Mouse (Mus musculus) intestine, embryonic 14.5 days (tissue): ENCODE data around the gene Duox2. TPM values are rescaled to one million over a fixed set of nuclear protein-coding genes. Genes with fewer than 3 reads are reported as not detected.
A peak's percentile ranks its signal among the peaks of the same experiment; 100 is the strongest.

Source experiments
- ATAC-seq: fragments of 200-750 bp; cut with Nextera tagmentation; replicated peaks from 2 replicates; pipeline ENCODE4 v1.8.0; 2017; ENCODE audit warnings: low read depth, moderate number of reproducible peaks, moderate TSS enrichment, moderate library complexity; ENCODE audit not compliant: low FRiP score, low TSS enrichment
- DNase-seq: peaks from one replicate; pipeline ENCODE4 v3.0.0-alpha.2; 2018; ENCODE audit warnings: low spot score
- H3K27ac ChIP-seq: fragments of 300-500 bp; sonication (generic); 2 replicates; pipeline ENCODE4 v1.5.1; 2014; ENCODE audit warnings: low read depth, mild to moderate bottlenecking, control low read depth
- H3K27me3 ChIP-seq: fragments of 300-500 bp; sonication (generic); replicated peaks from 2 replicates; pipeline ENCODE4 v1.6.1; 2014; ENCODE audit warnings: low read length, control low read depth; ENCODE audit not compliant: control insufficient read depth, insufficient read depth
- H3K36me3 ChIP-seq: fragments of 300-500 bp; sonication (generic); 2 replicates; pipeline ENCODE4 v1.6.1; 2014; ENCODE audit warnings: low read length, control low read depth; ENCODE audit not compliant: control insufficient read depth, insufficient read depth
- H3K4me1 ChIP-seq: fragments of 300-500 bp; sonication (generic); replicated peaks from 2 replicates; pipeline ENCODE4 v1.6.1; 2014; ENCODE audit warnings: low read length, control low read depth, mixed read lengths; ENCODE audit not compliant: control insufficient read depth, insufficient read depth
- H3K4me2 ChIP-seq: fragments of 300-500 bp; sonication (generic); 2 replicates; pipeline ENCODE4 v1.6.1; 2014; ENCODE audit warnings: low read length
- H3K4me3 ChIP-seq: fragments of 300-500 bp; sonication (generic); 2 replicates; pipeline ENCODE4 v1.5.1; 2014; ENCODE audit warnings: low read depth, low read length, control low read depth, mixed read lengths
- H3K9ac ChIP-seq: fragments of 300-500 bp; sonication (generic); 2 replicates; pipeline ENCODE4 v1.6.1; 2014; ENCODE audit warnings: mild to moderate bottlenecking, low read length
- H3K9me3 ChIP-seq: fragments of 300-500 bp; sonication (generic); 2 replicates; pipeline ENCODE4 v1.6.1; 2016; ENCODE audit warnings: low read length, control low read depth; ENCODE audit not compliant: control insufficient read depth
- WGBS: fragments of 180-500 bp; shearing (Covaris S2); extraction: QIAGEN DNeasy Blood & Tissue Kit; methylation state at CpG from one replicate; pipeline ENCODE4 v1.1.7; 2014; 5-methylcytosine and 5-hydroxymethylcytosine counted together
- polyA plus RNA-seq: library from polyadenylated mRNA; unstranded; fragments of >200 nt; fragmentation: Nextera tagmentation; extraction: Ambion mirVana; gene quantifications from 2 replicates; pipeline ENCODE4 v1.2.1, GENCODE M21; 2014

Duox2 gene
- polyA plus RNA-seq, 1 experiment from 2014 or later = 0.12 TPM

DNA sequence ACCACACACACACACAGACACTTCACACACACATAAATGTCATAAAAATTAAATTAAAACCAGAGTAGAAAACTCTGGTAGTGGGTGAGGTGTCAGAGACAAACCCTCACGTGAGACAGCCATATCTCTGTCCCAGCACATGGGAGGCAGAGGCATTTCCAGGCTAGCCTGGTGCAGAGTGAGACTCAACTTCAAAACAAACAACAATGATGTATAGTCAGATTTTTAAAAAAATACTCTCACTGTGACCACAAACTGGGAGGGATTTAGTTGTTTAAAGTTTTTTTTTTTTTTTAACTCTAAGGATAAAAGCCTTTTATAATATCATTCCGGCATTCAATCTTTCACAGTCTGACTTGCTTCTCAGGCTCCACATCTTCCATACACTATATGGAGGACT, 27.1 kb upstream of the Duox2 start:
- 75% methylated on average over 2 of the region's 2 CpGs for WGBS
- H3K4me3 ChIP-seq = no peak overlapping the region

DNA sequence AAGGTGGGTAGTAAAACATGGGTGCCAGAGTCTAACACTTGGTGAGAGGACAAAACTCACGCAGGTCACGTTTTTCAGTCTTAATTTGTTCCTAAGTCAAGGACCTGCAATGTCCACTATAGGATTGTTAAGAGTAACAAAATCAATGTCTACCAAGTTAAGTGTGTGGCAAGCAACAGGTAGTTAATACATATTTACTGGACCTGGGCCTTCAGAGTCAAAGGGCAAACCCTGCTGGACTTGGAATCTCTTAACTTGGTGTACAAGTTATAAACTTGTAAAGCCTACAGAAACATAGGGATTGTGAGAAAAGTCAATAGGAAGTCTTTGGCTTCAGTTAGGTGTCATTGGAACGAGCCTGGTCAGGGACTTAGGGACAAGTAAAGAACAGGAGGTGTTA, 26.3 kb upstream of the Duox2 start:
- Histone ChIP-seq H3K27me3 (no peaks in the 10 kb centered on the region), H3K4me1 (no peaks in the 10 kb centered on the region), H3K4me3 (no peak overlapping the region), H3K36me3 (no peaks in the 10 kb centered on the region), H3K9ac (no peak overlapping the region), H3K27ac (no peak overlapping the region), H3K4me2 (no peak overlapping the region), H3K9me3 (no peaks in the 10 kb centered on the region)
- 81% methylated on average over 3 of the region's 3 CpGs for WGBS
- DNase-seq = no peak
- no peak for ATAC-seq

More for the DNA sequence above, 27.1 kb upstream of the Duox2 start:
- H3K27ac ChIP-seq = no peak overlapping the region
- H3K4me1 ChIP-seq = no peaks in the 10 kb centered on the region
- ATAC-seq (no peak), DNase-seq (no peak)
- H3K9ac ChIP-seq = no peak overlapping the region
- no peaks in the 10 kb centered on the region for H3K27me3 ChIP-seq
- H3K4me2 ChIP-seq = no peak overlapping the region
- H3K9me3 ChIP-seq = no peaks in the 10 kb centered on the region
- no peaks in the 10 kb centered on the region for H3K36me3 ChIP-seq

DNA sequence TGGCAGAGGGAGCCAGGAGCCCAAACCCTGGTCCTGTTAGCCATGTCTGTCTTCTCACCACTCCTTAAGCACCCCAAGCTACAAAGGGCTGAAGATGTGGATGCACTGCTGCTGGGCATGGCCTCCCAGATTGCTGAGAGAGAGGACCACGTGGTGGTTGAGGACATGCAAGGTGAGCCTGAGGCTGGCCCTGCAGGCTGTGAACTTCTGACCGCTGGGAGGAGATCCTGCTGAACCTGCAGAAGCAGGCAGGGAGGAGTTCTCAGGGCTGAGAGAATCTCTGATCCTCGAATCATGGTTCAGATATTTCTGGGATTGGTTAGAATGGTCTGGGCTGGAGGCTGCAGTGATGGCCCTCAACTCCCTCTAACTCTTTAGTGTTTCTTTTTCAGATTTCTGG, 25.7 kb upstream of the Duox2 start:
- H3K4me3 ChIP-seq = no peak overlapping the region
- no peaks in the 10 kb centered on the region for H3K36me3 ChIP-seq
- WGBS = 56% methylated on average over 3 of the region's 3 CpGs
- no peak for DNase-seq
- no peaks in the 10 kb centered on the region for H3K27me3 ChIP-seq
- H3K9me3 ChIP-seq = no peaks in the 10 kb centered on the region
- H3K4me1 ChIP-seq = no peaks in the 10 kb centered on the region
- H3K4me2 ChIP-seq = no peak overlapping the region
- H3K9ac ChIP-seq = no peak overlapping the region
- no peak overlapping the region for H3K27ac ChIP-seq
- ATAC-seq = no peak

DNA sequence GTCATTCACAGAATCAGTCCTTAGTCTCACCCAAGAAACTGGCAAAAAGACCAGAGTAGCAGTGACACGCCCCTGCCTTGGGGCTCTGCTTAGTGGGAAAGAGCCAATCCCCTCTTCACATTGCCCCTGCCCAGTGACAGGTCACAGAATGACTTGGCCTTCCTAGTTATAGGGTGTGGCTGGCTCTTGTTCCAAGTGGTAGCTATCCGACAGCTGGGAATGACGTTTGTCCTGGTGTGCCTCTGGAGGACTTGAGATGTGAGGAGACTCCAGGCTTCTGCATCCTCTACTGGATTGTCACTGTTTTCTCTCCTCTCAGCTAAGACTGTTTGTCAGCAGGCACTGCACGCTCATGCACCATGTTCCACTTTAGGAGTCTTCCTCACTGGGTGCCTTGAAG, 19.1 kb upstream of the Duox2 start:
- Histone ChIP-seq H3K9me3 (no peaks in the 10 kb centered on the region), H3K4me1 (no peaks in the 10 kb centered on the region), H3K4me2 (no peak overlapping the region), H3K36me3 (no peaks in the 10 kb centered on the region), H3K9ac (no peak overlapping the region), H3K4me3 (no peak overlapping the region), H3K27ac (no peak overlapping the region), H3K27me3 (peaks cover 30% of the 10 kb centered on the region)
- ATAC-seq = no peak
- DNase-seq = no peak
- WGBS = 62% methylated on average over 4 of the region's 4 CpGs

DNA sequence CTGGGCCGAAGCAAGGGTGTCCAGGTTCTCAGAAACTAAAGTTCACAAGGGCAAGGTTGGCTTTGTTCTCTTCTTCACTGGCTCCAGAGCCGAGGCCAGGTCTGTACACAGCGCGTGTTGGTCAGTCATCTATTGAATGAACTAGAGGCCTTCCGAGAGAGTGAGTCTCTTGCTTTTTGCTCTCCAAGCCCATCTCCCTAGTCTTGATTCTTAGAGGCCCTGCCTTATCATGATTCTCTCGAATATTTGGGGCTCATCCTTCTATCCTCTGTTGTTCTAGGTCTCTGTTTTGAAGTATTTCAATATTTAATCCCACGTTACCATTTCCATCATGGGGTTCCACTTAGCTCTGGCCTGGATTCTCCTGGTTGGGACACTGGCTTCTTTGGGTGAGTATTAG, 17.1 kb upstream of the Duox2 start, which contains the start of gene Duox1:
Duox1 (plus strand) TSS at position 301 of the 400 bp plus-strand sequence.
- Histone ChIP-seq H3K27ac (no peak within 1 kb of the TSS), H3K9me3 (no peaks in the 10 kb centered on the region), H3K36me3 (no peaks in the 10 kb centered on the region), H3K4me1 (no peaks in the 10 kb centered on the region), H3K9ac (no peak within 1 kb of the TSS), H3K4me3 (no peak within 1 kb of the TSS), H3K27me3 (peaks cover 46% of the 10 kb centered on the region), H3K4me2 (no peak within 1 kb of the TSS)
- no peak for ATAC-seq
- WGBS = 88% methylated on average over 7 of the region's 7 CpGs
- DNase-seq = no peak

DNA sequence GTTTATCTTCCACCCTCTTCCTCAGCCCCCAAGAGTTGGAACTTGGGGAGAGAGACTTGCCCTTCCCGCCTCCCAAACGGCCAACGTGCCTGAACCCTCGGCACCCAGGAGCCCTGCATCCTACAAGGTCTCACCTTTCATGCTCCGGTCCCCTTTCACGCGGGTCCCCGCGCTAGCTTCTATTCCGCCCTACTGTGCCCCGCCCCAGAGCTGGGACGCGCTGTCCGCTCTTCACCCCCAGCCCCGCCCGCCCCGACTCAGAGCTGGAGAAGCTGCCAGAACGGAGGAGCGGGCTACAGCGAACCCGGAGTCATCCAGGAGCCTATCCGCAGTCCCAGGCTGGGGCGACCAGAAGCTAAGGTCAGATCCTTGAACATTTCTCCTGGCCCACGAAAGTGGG, 15.3 kb upstream of the Duox2 start, which contains the start of gene Duoxa1:
Duoxa1 (minus strand) TSS at position 195 of the 400 bp plus-strand sequence.
- Histone ChIP-seq H3K27ac (no peak within 1 kb of the TSS), H3K4me1 (no peaks in the 10 kb centered on the region), H3K4me3 (peak within 1 kb of the TSS; percentile 12), H3K9ac (no peak within 1 kb of the TSS), H3K9me3 (no peaks in the 10 kb centered on the region), H3K27me3 (peaks cover 59% of the 10 kb centered on the region), H3K4me2 (peak within 1 kb of the TSS; percentile 40), H3K36me3 (no peaks in the 10 kb centered on the region)
- ATAC-seq (0 out of 2 replicates have a peak, but pooled peaks have one; percentile 21), DNase-seq (no peak)
- WGBS = 2% methylated on average over 24 of the region's 24 CpGs

DNA sequence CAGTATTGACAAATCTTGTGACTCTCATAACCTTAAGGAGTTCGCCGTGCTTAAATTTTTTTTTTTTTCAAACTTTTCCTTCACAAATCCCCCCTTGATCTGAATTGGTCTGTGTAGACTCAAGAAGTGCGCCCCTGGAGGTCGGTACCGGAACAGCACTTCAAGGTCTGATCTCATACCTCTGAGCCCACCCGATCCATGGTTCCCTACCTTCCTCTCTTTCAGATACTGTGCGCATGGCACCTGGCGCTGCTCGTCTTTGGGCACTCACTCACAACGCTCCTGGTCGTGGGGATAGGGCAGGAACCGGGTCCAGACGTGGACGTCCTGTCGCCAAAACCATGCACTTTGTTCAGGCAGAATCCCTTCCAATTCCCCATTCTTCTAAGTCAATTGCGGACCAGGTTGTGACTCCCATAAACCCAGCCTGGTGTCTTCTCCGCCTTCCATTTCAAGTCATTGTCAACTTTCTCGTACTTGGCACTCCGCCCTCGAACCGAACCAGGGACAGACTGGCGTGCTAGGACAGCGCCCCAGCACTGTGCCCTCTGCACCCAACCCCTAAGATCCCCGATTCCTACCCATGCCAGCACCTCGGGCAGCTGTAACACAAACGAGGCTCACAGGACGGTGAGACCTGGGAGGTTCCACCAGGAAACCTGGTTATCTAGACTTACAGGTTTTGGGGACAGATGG, 14.6 kb upstream of the Duox2 start:
- DNase-seq = peak; percentile 87
- Histone ChIP-seq H3K4me3 (peak overlapping the region; percentile 12; the same call in 1 of the 2 replicates), H3K4me1 (no peaks in the 10 kb centered on the region), H3K36me3 (no peaks in the 10 kb centered on the region), H3K27me3 (peaks cover 61% of the 10 kb centered on the region), H3K9me3 (no peaks in the 10 kb centered on the region), H3K9ac (no peak overlapping the region), H3K4me2 (peak overlapping the region; percentile 40), H3K27ac (no peak overlapping the region)
- 4% methylated on average over 27 of the region's 27 CpGs for WGBS
- ATAC-seq = peak; percentile 78

DNA sequence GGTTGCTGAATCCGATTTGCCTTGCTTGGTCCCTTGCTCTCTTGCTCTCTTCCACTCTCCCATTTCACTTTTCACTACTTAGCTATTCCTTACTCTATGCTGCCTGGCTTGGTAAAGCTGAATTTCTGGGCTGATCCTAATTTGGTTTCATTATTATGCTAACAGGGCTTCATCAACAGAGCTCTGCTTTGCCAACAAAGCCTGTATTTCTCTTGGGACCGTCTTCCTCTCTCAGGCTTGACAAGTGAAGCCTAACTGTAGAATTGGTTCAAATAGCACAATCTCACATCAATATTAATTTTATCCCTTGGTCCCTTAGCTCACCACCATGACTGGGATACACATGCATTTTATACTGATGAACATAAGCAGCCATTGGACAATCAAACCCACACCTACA, 13.3 kb upstream of the Duox2 start:
- no peak overlapping the region for H3K4me3 ChIP-seq
- DNase-seq (no peak), ATAC-seq (no peak)
- no peak overlapping the region for H3K4me2 ChIP-seq
- H3K27ac ChIP-seq = no peak overlapping the region
- H3K27me3 ChIP-seq = peaks cover 74% of the 10 kb centered on the region
- no peaks in the 10 kb centered on the region for H3K9me3 ChIP-seq
- no peaks in the 10 kb centered on the region for H3K36me3 ChIP-seq
- no peaks in the 10 kb centered on the region for H3K4me1 ChIP-seq
- no peak overlapping the region for H3K9ac ChIP-seq
- 63% methylated on average over 2 of the region's 2 CpGs for whole genome bisulfite sequencing

DNA sequence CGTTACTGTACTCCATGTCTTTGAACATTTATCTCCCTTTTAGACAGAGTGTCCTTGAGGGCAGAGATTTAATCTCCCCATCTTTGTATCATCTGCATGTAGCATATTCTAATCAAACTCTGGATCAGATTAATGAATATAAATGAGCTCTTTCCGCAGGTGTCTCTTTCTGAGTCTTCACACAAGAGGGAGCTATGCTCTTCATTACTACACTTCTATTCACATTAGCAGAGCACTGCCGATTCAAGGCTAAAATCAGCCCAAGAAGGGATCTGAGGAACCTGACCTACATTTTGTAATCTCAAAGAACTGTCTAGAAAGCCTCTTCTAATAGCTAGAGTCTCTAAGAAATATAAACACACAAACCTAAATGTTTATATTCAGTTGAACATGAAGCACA, 11.4 kb upstream of the Duox2 start:
- WGBS = 38% methylated on average over 3 of the region's 3 CpGs
- DNase-seq (no peak), ATAC-seq (no peak)
- H3K27me3 ChIP-seq = peaks cover 74% of the 10 kb centered on the region
- no peak overlapping the region for H3K4me2 ChIP-seq
- H3K4me1 ChIP-seq = no peaks in the 10 kb centered on the region
- no peak overlapping the region for H3K27ac ChIP-seq
- H3K36me3 ChIP-seq = no peaks in the 10 kb centered on the region
- H3K4me3 ChIP-seq = no peak overlapping the region
- H3K9me3 ChIP-seq = no peaks in the 10 kb centered on the region
- H3K9ac ChIP-seq = no peak overlapping the region
